Mouse (Mus musculus): ENCODE data around the gene Hemgn.

The Hemgn gene

GRCm38 (mm10) chr4:46359539-46360253 is 53.6 kb downstream of the Hemgn start:
- no peak for DNase-seq (ENCODE audit: low spot score in 2 of 2)

- peak; percentile 20 to 71 for DNase-seq (ENCODE audit: low spot score in 2 of 2)
These were observed 56.8 kb downstream of the Hemgn start for GRCm38 (mm10) chr4:46356351-46357133.

GRCm38 (mm10) chr4:46353045-46353444 is 60.3 kb downstream of the Hemgn start:
- no peak for DNase-seq (ENCODE audit: low spot score in 2 of 2)

GRCm38 (mm10) chr4:46349530-46349929 is 63.8 kb downstream of the Hemgn start:
- DNase-seq (ENCODE audit: low spot score in 2 of 2): no peak

GRCm38 (mm10) chr4:46348897-46349296 is 64.4 kb downstream of the Hemgn start:
- DNase-seq (ENCODE audit: low spot score in 2 of 2): no peak

- DNase-seq (ENCODE audit: low spot score in 2 of 2): no peak
These were observed 65.5 kb downstream of the Hemgn start for GRCm38 (mm10) chr4:46347580-46348515.

- DNase-seq (ENCODE audit: low spot score in 2 of 2): no peak
These were observed 66.2 kb downstream of the Hemgn start for GRCm38 (mm10) chr4:46347141-46347540.

GRCm38 (mm10) chr4:46346221-46346620 is 67.1 kb downstream of the Hemgn start:
- DNase-seq (ENCODE audit: low spot score in 2 of 2): no peak

GRCm38 (mm10) chr4:46345773-46346100 is 67.6 kb downstream of the Hemgn start:
- no peak for DNase-seq (ENCODE audit: low spot score in 2 of 2)

- DNase-seq (ENCODE audit: low spot score in 2 of 2): no peak
These were observed 68.1 kb downstream of the Hemgn start for GRCm38 (mm10) chr4:46345056-46345772.

- DNase-seq (ENCODE audit: low spot score in 2 of 2): peak in 1 of 2 experiments; percentile 17
These were observed 69.0 kb downstream of the Hemgn start for GRCm38 (mm10) chr4:46344288-46344687.

Data from thymus, postnatal 10 days (tissue).